Mouse (Mus musculus) adrenal gland, postnatal 4 days (tissue): ENCODE data around the gene Nsun2. TPM values are rescaled to one million over a fixed set of nuclear protein-coding genes. Genes with fewer than 3 reads are reported as not detected.

Experiments used
- DNase-seq, 2 experiments: peaks; one replicate each; pipeline ENCODE4 v3.0.0; 2021 to 2022; ENCODE audit warnings: low spot score in 2 of 2, mixed read lengths in 2 of 2
- long read RNA-seq, 2 experiments: library from polyadenylated mRNA; stranded (forward); transcript quantifications; one replicate each; pipeline ENCODE4 v2.0.0; 2021
- total RNA-seq, 2 experiments: library from RNA; stranded (reverse); gene quantifications; 2 replicates each; pipeline ENCODE4 v1.2.3; 2021

Nsun2 gene
- total RNA-seq: 10 to 100 TPM; 79.0 to 85.1 TPM
- long read RNA-seq, experiment 1, full-length matches to known transcripts: 118 of 139 reads
- long read RNA-seq, experiment 1, partial matches to known transcripts: 6 of 139 reads
- long read RNA-seq, experiment 1, other reads (novel, unspliced or antisense): 15 of 139 reads
- long read RNA-seq, experiment 2, transcript Nsun2-202 (19 exons, 2,834 nt): major isoform, 183 of 216 reads
- long read RNA-seq, experiment 2, partial matches to known transcripts: 16 of 216 reads
- long read RNA-seq, experiment 2, other reads (novel, unspliced or antisense): 17 of 216 reads

GRCm38 (mm10) chr13:69533405-69534333 is at the start of gene Nsun2:
Nsun2 (plus strand) TSS chr13:69533746.
- peak in 1 of 2 experiments; percentile 30 for DNase-seq

GRCm38 (mm10) chr13:69485326-69485725 is 48.2 kb upstream of the Nsun2 start:
- DNase-seq: no peak

GRCm38 (mm10) chr13:69485833-69486232 is 47.7 kb upstream of the Nsun2 start:
- no peak for DNase-seq

- DNase-seq: no peak
These were observed 46.4 kb upstream of the Nsun2 start for GRCm38 (mm10) chr13:69487108-69487507.

- no peak for DNase-seq
These were observed 45.8 kb upstream of the Nsun2 start for GRCm38 (mm10) chr13:69487611-69488275.

GRCm38 (mm10) chr13:69488565-69489255 is 44.8 kb upstream of the Nsun2 start:
- DNase-seq: no peak

GRCm38 (mm10) chr13:69489777-69490176 is 43.8 kb upstream of the Nsun2 start:
- no peak for DNase-seq

GRCm38 (mm10) chr13:69492876-69493463 is 40.6 kb upstream of the Nsun2 start:
- DNase-seq: no peak

- no peak for DNase-seq
These were observed 35.3 kb upstream of the Nsun2 start for GRCm38 (mm10) chr13:69498276-69498675.

GRCm38 (mm10) chr13:69502157-69502750 is 31.3 kb upstream of the Nsun2 start:
- DNase-seq: no peak

GRCm38 (mm10) chr13:69502863-69503262 is 30.7 kb upstream of the Nsun2 start:
- no peak for DNase-seq

GRCm38 (mm10) chr13:69506341-69507086 is 27.0 kb upstream of the Nsun2 start:
- DNase-seq: no peak

- no peak for DNase-seq
These were observed 25.9 kb upstream of the Nsun2 start for GRCm38 (mm10) chr13:69507666-69508065.

- DNase-seq: no peak
These were observed 23.9 kb upstream of the Nsun2 start for GRCm38 (mm10) chr13:69509391-69510244.

GRCm38 (mm10) chr13:69515091-69515490 is 18.5 kb upstream of the Nsun2 start:
- no peak for DNase-seq

GRCm38 (mm10) chr13:69517445-69517844 is 16.1 kb upstream of the Nsun2 start:
- DNase-seq: no peak

GRCm38 (mm10) chr13:69519137-69519536 is 14.4 kb upstream of the Nsun2 start:
- no peak for DNase-seq

- DNase-seq: no peak
These were observed 11.3 kb upstream of the Nsun2 start for GRCm38 (mm10) chr13:69522161-69522791.
